Mouse (Mus musculus) mouse embryonic stem cell (cell line): ENCODE results near the gene Coa3.

Experiments
- in situ Hi-C, 2 experiments: fragments of 300-500 bp; cut with MboI; formaldehyde crosslinking; loops; 1 replicate in 1 of 2; 3 replicates in 1 of 2; pipeline ENCODE4 v1.14.3; 2019 to 2020; ENCODE audit warnings: low sequenced_read_pairs in 2 of 2, low pct_unique_long_range_greater_than_20kb in 1 of 2, mixed read lengths in 1 of 2; ENCODE audit not compliant: unreplicated experiment in 1 of 2

The Coa3 gene

GRCm38 (mm10) chr11:101287306-101287705 lies 8.4 kb upstream of the Coa3 start:
- in situ Hi-C loops = no loop called here

GRCm38 (mm10) chr11:101283805-101284204 lies 4.9 kb upstream of the Coa3 start:
- in situ Hi-C loops = no loop called here

- in situ Hi-C loops = no loop called here
Measured at GRCm38 (mm10) chr11:101282896-101283295, 4.0 kb upstream of the Coa3 start.

GRCm38 (mm10) chr11:101280837-101281236 lies 1.9 kb upstream of the Coa3 start:
- in situ Hi-C loops = no loop called here

GRCm38 (mm10) chr11:101279193-101279569 lies 267 bp upstream of the Coa3 start:
- in situ Hi-C loops = no loop called here

DNA sequence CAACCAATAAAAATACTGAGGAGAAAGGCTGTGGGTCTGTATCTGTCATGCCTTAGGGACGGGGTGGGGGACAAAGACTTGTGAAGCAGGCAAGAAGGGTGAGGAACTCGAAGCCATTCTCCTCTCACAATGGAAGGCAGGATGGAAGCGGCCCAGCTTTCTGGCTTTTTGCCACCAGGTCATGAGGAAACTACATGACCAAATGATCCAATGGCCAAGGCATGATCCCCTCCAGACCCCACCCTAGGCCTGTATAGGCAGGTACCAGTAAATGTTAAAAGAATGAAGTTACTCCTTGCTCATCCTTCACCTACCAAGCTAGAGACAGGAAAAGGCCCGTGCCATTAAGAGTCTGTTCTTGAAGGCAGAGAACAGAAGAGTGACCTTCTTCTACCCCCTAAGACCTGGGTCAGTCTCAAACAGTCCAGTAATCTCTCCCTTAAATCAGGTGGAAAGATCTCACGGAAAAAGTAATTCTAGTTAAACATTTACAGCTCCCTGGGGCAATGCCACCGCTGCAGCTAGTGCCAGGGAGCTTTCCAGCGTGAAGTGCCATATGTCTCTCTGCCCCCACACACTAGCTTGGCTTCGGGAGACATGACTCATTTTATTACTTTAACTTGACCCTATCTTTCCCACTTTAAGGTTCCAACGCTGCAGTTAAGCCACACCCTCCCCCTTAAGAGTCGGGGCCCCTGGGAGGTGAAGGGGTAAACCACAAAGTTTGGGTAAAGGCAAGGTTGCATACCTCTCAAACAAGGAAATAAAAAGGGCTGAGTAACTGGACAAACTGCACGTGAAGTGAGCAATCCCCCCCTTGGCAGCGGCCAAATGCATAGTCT lies 1.3 kb downstream of the Coa3 start:
- in situ Hi-C loops = no loop called here

- in situ Hi-C loops = no loop called here
Measured at GRCm38 (mm10) chr11:101276319-101277070, 2.4 kb downstream of the Coa3 start.

GRCm38 (mm10) chr11:101275309-101275708 lies 3.6 kb downstream of the Coa3 start:
- in situ Hi-C loops = no loop called here

- in situ Hi-C loops = no loop called here
Measured at GRCm38 (mm10) chr11:101272446-101272845, 6.5 kb downstream of the Coa3 start.

DNA sequence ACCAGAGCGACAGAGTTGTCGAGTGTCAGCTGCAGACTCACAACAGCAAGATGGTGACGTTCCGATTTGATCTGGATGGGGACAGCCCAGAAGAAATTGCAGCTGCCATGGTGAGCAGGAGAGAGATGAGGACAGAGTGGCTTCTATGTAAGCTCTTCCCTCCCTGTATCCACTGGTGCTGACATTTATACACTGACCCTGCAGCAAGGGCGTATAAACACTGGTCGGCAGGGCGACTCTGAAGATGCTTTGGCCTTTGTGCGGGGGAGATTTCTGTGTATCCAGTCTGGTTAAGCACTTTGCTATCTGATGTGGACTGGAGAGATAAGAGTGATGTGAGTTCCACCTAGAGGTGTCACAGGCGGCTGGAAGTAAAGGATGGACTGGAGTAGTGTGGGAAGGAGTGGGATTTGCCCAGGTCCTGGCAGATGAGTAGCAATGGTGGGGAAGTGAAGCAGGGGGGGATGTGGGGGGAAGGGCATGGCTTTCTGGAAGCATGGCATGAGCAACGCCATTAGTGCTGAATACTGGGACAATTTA lies 9.3 kb downstream of the Coa3 start:
- in situ Hi-C loops = no loop called here

DNA sequence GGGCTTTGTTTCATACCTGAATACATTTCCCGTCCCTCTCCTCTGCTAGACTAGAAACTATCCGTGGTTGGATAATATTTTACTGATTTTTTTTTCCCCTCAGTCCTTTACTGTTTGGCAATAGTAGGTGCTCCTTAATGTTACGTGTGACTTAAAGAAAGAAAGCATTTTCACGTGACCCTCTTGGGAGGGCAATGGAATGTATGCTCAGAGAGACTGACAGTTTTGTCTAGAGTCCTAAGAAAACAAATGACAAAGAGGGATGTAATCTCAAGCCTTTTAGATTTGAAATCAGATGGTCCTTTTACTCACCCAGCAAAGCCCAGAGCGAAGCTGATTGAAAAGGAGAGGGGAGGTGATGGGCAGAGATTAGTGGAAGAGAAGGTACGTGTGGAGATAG lies 13.0 kb downstream of the Coa3 start:
- in situ Hi-C loops = no loop called here

DNA sequence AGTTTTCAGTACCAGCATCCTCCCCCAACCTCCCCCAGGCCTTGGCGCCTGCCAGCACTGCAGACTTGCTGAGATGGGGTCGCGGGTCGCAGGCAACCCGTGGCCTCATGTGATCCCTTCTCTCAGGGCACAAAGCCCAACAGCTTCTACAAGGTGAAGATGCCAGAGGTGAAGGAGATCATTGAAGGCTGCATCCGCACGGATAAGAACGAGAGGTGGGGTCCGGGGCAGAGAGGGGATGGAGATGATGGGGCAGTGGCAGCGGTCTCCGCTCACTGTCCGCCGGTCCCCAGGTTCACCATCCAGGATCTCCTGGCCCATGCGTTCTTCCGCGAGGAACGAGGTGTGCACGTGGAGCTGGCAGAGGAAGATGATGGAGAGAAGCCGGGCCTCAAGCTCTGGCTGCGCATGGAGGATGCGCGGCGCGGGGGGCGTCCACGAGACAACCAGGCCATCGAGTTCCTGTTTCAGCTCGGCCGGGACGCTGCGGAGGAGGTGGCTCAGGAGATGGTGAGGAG lies 13.9 kb downstream of the Coa3 start:
- in situ Hi-C loops = no loop called here

- in situ Hi-C loops = no loop called here
Measured at GRCm38 (mm10) chr11:101263989-101264280, 15.0 kb downstream of the Coa3 start.

GRCm38 (mm10) chr11:101263138-101263988 lies 15.6 kb downstream of the Coa3 start:
- in situ Hi-C loops = no loop called here

- in situ Hi-C loops = no loop called here
Measured at GRCm38 (mm10) chr11:101262272-101262967, 16.5 kb downstream of the Coa3 start.

GRCm38 (mm10) chr11:101260826-101261380 lies 18.0 kb downstream of the Coa3 start:
- in situ Hi-C loops = no loop called here

DNA sequence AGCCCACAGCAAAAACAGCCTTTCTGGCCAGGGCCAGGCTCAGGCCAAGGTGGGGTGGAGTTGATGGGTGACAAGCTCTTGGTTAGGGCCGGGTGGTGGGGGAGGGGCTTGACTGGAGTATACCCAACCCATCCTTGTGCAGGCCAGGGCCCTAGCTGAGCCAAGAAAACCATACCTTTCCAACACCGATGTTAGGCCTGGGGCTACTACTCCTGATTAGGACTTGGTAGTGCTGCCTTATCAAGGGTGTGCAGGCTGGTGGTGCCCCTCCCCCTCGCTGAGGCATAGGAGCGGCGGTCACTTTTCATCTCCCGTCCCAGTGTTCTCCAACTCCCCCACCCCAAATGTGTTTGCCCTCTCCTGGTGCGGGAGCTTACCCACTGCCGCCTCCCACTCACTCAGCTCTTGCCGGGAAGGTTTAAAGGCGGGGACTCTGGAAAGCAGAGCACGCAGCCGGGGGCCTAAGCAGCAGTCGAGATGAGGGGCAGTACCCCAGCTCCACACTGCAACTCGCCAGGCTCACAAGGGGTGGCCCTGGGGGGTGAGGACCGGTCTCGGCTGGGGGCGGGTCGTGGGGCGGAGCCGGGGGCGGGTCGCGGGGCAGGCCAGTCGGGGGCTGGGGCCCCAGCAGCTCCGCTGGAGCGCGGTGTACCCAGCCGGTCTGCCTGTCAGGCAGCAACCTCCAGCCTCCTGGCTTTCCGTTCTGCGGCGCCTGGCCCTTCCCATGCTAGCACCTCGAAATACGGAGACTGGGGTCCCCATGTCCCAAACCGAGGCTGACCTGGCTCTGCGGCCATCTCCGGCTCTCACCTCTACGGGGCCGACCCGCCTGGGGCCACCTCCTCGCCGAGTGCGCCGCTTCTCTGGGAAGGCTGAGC lies 18.7 kb downstream of the Coa3 start, which contains the start of gene Wnk4:
TSS of gene Wnk4 (plus strand) at position 620 of the 878 bp plus-strand sequence.
- in situ Hi-C loops = no loop called here
